Mouse (Mus musculus) midbrain, embryonic 12.5 days (tissue): ENCODE data around the gene Hist1h1b. TPM values are rescaled to one million over a fixed set of nuclear protein-coding genes. Genes with fewer than 3 reads are reported as not detected.
"Not testable (repeated sequence)": the region's sequence is repeated elsewhere in the genome, so short reads cannot be mapped to it uniquely, and the experiment has no call there.

Experiments used
- ATAC-seq: fragments of 200-750 bp; cut with Nextera tagmentation; 2 replicates; pipeline ENCODE4 v1.8.0; 2017; ENCODE audit warnings: low read depth, moderate TSS enrichment, moderate library complexity; ENCODE audit not compliant: low FRiP score
- H3K27ac ChIP-seq: fragments of 300-500 bp; sonication (generic); replicated peaks from 2 replicates; pipeline ENCODE4 v1.5.1; 2016; ENCODE audit warnings: mild to moderate bottlenecking
- H3K27me3 ChIP-seq: fragments of 300-500 bp; sonication (generic); 2 replicates; pipeline ENCODE4 v1.6.1; 2016; ENCODE audit warnings: mild to moderate bottlenecking
- H3K36me3 ChIP-seq: fragments of 300-500 bp; sonication (generic); 2 replicates; pipeline ENCODE4 v1.6.1; 2016
- H3K4me1 ChIP-seq: fragments of 300-500 bp; sonication (generic); 2 replicates; pipeline ENCODE4 v1.6.1; 2016
- H3K4me2 ChIP-seq: fragments of 300-500 bp; sonication (generic); replicated peaks from 2 replicates; pipeline ENCODE4 v1.6.1; 2016; ENCODE audit warnings: mild to moderate bottlenecking, moderate library complexity
- H3K4me3 ChIP-seq: fragments of 300-500 bp; sonication (generic); 2 replicates; pipeline ENCODE4 v1.5.1; 2016; ENCODE audit warnings: mild to moderate bottlenecking
- H3K9ac ChIP-seq: fragments of 300-500 bp; sonication (generic); replicated peaks from 2 replicates; pipeline ENCODE4 v1.6.1; 2016; ENCODE audit warnings: mild to moderate bottlenecking, moderate library complexity
- H3K9me3 ChIP-seq: fragments of 300-500 bp; sonication (generic); 2 replicates; pipeline ENCODE4 v1.6.1; 2016; ENCODE audit warnings: mild to moderate bottlenecking
- WGBS: fragments of 180-500 bp; shearing (Covaris S2); methylation state at CpG from one replicate; pipeline ENCODE4 v1.1.7; 2016; 5-methylcytosine and 5-hydroxymethylcytosine counted together
- polyA plus RNA-seq: library from polyadenylated mRNA; unstranded; fragments of >200 nt; fragmentation: Nextera tagmentation; extraction: Ambion mirVana; gene quantifications from 2 replicates; pipeline ENCODE4 v1.2.1, GENCODE M21; 2016

Hist1h1b gene
- polyA plus RNA-seq, 1 experiment from 2014 or later, result 37.6 TPM

DNA sequence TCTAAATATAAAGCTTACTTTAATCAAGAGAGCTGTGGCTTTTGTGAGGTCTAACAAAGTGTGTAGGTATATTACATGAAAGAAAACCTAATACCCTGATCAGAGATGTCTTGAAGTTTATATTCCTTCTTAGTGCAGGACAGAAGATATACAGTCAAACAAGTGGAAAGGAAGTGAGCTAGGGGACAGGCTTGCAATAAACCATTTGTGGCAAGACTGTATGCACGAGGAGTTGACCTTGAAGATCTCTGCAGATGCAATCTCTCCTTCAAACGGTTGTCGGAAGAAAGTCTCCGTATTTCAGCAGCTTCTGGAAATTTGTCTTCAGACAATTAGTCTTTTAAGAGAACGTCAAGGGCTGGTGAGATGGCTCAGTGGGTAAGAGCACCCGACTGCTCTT, 9.5 kb upstream of the Hist1h1b start:
- no peak for ATAC-seq
- Histone ChIP-seq H3K4me1 (peaks cover 24% of the 10 kb centered on the region), H3K4me2 (no peak overlapping the region), H3K27me3 (no peaks in the 10 kb centered on the region), H3K9ac (no peak overlapping the region), H3K36me3 (no peaks in the 10 kb centered on the region), H3K4me3 (no peak overlapping the region), H3K27ac (no peak overlapping the region), H3K9me3 (no peaks in the 10 kb centered on the region)
- 55% methylated on average over 6 of the region's 6 CpGs for WGBS

DNA sequence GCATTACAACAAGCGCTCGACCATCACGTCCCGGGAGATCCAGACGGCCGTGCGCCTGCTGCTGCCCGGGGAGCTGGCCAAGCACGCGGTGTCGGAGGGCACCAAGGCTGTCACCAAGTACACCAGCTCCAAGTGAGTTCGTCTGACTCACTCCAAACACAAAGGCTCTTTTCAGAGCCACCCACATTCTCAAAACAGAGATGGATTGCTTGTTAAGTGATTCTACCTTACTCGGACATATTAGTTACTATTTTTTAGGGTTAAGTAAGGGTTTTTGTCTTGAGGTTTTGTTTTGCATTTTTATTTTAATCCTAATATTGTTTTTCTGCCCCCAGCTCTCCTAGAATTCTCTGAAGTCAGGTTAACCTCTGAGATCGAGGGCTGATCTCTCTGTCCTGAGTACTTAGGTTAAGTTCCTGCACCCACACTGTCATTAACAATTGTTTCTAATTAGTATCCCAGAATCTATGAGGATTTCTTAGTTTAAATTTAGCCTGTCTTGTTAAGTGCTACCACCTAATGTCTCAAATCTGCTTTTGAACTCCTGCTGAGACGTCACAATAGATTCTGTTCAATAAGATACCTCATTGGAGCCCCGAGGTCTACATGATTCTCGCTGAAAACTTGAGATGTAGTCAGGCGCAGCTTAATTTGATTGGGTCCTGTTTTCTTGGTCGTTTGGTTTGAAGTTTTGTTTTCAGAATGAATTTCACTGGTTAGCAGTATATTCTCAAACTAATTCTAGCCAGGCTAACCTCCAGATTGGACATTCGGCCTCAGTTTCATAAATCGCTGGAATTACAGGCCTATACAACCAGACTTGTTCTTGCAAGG, 7.6 kb upstream of the Hist1h1b start:
- peak overlapping the region; percentile 50 for H3K4me2 ChIP-seq
- H3K36me3 ChIP-seq, result no peaks in the 10 kb centered on the region
- H3K27ac ChIP-seq, result peak overlapping the region; percentile 82
- H3K4me1 ChIP-seq, result peaks cover 32% of the 10 kb centered on the region
- peak overlapping the region; percentile 21; the same call in 1 of the 2 replicates for H3K4me3 ChIP-seq
- peak overlapping the region; percentile 41; the same call in 1 of the 2 replicates for H3K9ac ChIP-seq
- no peak for ATAC-seq
- H3K27me3 ChIP-seq, result no peaks in the 10 kb centered on the region
- no peaks in the 10 kb centered on the region for H3K9me3 ChIP-seq
- WGBS, result 10% methylated on average over 17 of the region's 21 CpGs

DNA sequence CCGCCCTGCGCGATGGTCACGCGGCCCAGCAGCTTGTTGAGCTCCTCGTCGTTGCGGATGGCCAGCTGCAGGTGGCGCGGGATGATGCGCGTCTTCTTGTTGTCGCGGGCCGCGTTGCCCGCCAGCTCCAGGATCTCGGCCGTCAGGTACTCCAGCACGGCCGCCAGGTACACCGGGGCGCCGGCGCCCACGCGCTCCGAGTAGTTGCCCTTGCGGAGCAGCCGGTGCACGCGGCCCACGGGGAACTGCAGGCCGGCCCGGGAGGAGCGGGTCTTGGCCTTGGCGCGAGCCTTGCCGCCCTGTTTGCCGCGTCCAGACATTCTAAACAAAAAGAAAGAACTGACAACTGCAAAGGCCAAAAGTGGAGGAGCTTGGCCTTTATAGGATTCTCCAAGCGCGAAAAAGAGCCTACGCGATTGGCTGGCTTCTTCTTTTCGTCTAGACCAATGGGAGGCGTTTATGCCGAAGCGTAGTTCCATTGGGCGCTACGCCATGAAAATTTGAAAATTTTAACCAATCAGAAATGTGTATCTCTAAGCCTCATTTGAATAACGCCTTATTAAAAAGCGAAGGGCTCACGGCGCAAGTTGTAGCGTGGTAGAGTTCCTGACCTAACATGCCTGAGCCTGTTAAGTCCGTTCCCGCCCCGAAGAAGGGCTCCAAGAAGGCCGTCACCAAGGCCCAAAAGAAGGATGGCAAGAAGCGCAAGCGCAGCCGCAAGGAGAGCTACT, 6.6 kb upstream of the Hist1h1b start, which contains the start of the genes Hist1h2an and Hist1h2bp:
Gene Hist1h2an, minus strand, starts transcription at position 320 of the 731 bp plus-strand sequence.
Gene Hist1h2bp, plus strand, starts transcription at position 563 of the 731 bp plus-strand sequence.
- H3K27me3 ChIP-seq, H3K9me3 ChIP-seq, H3K36me3 ChIP-seq: not testable (repeated sequence)
- Histone ChIP-seq H3K9ac (peak within 1 kb of the TSS; percentile 49), H3K4me1 (peaks cover 39% of the 10 kb centered on the region), H3K4me2 (peak within 1 kb of the TSS; percentile 50), H3K27ac (peak within 1 kb of the TSS; percentile 85), H3K4me3 (peak within 1 kb of the TSS; percentile 38)
- peak; percentile 95 for ATAC-seq
- under 1% methylated on average over 38 of the region's 63 CpGs for WGBS

DNA sequence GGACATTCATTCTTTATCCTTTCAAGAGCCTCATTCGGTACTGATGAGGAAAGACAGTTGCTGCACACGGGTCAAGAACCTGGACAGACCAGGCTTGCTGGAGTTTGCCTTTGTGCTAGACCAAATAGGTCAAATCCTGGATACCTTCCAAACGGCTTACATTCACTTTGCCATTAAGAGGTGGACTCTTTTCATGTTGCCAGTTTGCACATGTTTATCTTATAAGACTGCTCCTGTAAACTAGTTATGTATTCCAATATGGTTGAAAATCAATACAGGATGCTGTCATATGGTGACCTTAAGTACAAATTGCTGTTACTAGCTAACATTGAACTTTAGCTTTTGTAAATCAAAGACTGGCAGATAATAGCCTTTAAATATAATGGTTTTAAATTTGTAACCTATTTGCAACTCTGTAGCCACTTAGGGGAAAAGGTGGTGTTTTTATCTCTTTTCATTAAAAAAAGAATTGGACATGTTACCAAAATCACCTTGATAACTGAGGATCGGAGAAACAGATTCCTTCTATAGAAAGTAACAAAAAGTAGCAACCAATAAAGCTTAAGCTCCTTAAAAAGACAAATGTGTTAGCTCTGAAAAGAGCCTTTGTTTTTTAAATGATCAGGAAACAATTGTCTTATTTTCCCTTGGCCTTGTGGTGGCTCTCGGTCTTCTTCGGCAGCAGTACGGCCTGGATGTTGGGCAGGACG, 5.9 kb upstream of the Hist1h1b start:
- Histone ChIP-seq H3K4me2 (peak overlapping the region; percentile 50), H3K4me3 (peak overlapping the region; percentile 38), H3K9ac (peak overlapping the region; percentile 49), H3K4me1 (peaks cover 39% of the 10 kb centered on the region), H3K27me3 (no peaks in the 10 kb centered on the region), H3K27ac (peak overlapping the region; percentile 85), H3K9me3 (no peaks in the 10 kb centered on the region), H3K36me3 (no peaks in the 10 kb centered on the region)
- ATAC-seq, result no peak
- WGBS, result 3% methylated on average over 8 of the region's 8 CpGs

DNA sequence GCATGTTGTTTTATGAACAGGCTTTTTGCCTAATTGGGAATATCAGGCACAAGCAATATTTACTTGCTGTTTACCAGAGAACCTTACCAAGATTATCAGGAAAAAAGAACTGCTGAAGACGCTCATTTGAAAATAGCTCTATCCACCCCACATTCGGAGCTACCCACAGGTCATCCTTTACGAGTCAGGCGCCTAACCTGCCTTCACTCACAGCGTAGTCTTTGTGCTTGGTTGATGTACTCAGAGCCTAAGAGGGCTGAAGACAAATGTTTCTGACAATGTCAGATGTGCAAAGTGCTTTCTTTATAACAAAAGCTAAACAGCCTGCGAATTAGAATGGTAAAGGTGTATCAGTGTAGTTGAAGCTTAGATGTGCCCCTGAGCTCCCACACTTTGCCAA, 3.9 kb upstream of the Hist1h1b start:
- Histone ChIP-seq H3K4me2 (peak overlapping the region; percentile 68), H3K4me1 (peaks cover 47% of the 10 kb centered on the region), H3K9ac (peak overlapping the region; percentile 46), H3K4me3 (0 out of 2 replicates have a peak overlapping the region, but pooled peaks have one; percentile 47), H3K9me3 (no peaks in the 10 kb centered on the region), H3K27ac (peak overlapping the region; percentile 83), H3K36me3 (no peaks in the 10 kb centered on the region), H3K27me3 (no peaks in the 10 kb centered on the region)
- WGBS, result 20% methylated on average over 6 of the region's 6 CpGs
- ATAC-seq, result no peak

DNA sequence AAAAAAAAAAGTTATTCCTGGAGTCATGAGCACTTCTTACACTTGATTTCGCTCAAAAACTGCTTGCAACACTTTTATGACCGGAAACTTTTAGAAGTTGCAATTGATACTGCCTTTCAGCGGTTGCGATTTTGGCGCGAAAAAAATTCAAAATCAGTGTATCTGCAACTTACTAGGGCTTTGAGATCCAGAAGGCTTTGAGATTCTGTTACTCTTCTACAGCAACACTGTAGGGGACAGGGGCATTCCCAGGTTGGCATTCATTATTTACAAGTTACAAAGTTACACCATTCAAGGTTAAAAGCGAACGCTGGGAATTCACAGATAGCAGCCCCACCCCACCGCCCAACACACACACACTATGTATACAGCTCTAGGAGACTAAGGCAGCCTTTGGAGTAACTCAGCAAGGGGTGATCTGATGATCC, 3.3 kb upstream of the Hist1h1b start:
- Histone ChIP-seq H3K9ac (peak overlapping the region; percentile 46), H3K27ac (peak overlapping the region; percentile 83), H3K27me3 (no peaks in the 10 kb centered on the region), H3K4me2 (peak overlapping the region; percentile 68), H3K4me1 (peaks cover 47% of the 10 kb centered on the region), H3K9me3 (no peaks in the 10 kb centered on the region), H3K36me3 (no peaks in the 10 kb centered on the region), H3K4me3 (peak overlapping the region; percentile 47)
- WGBS, result 3% methylated on average over 9 of the region's 9 CpGs
- ATAC-seq, result no peak

DNA sequence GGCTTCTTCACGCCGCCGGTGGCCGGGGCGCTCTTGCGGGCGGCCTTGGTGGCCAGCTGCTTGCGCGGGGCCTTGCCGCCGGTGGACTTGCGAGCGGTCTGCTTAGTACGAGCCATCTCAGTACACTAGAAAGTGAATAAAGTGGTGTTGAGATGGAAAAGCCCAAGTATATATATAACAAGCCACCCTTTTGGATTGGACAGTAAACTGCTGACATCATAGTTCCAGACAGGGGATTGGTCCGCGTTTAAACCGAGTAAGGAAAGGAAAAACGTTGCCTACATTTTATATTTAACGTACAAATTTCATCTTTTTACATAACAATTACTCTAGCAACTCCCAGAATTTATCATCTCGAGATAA, 2.8 kb upstream of the Hist1h1b start, which contains the start of gene Hist1h3i:
Gene Hist1h3i, minus strand, starts transcription at position 116 of the 363 bp plus-strand sequence.
- Histone ChIP-seq H3K4me2 (peak within 1 kb of the TSS; percentile 68), H3K9ac (peak within 1 kb of the TSS; percentile 66), H3K36me3 (no peaks in the 10 kb centered on the region), H3K9me3 (no peaks in the 10 kb centered on the region), H3K4me1 (peaks cover 42% of the 10 kb centered on the region), H3K27me3 (no peaks in the 10 kb centered on the region), H3K4me3 (peak within 1 kb of the TSS; percentile 47), H3K27ac (peak within 1 kb of the TSS; percentile 88)
- ATAC-seq, result peak; percentile 65
- under 1% methylated on average over 13 of the region's 20 CpGs for whole genome bisulfite sequencing

DNA sequence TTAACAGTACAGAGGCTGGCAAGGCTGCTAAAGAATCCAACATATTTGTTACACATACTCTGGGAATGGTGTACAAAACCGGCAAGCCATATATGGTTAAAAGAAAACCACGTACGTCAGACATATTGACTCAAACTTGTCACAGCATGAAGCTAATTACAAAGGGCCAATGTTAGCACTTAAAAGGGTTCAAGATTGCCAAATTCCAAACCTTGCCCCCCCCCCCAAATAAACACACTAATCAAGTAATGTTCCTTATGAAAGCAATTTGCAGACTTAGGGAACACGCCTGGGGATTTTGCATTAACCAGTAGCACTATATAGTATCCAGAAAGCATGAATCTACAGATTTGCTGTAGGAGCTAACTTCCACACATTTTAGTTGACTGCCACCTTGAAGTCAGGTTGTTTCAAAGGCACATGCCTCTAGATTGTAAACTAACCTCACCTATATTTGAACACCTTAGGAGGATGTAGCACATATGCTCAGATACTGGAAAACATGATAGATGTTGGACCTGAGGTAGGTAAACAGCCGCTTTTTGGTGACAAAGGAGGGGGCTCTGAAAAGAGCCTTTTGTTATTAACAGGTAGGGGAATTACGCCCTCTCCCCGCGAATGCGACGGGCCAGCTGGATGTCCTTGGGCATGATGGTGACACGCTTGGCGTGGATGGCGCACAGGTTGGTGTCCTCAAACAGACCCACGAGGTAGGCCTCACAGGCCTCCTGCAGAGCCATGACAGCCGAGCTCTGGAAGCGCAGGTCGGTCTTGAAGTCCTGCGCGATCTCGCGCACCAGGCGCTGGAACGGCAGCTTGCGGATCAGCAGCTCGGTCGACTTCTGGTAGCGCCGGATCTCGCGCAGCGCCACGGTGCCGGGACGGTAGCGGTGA, 2.2 kb upstream of the Hist1h1b start:
- H3K4me2 ChIP-seq, result peak overlapping the region; percentile 68
- peaks cover 38% of the 10 kb centered on the region for H3K4me1 ChIP-seq
- 1% methylated on average over 14 of the region's 35 CpGs for WGBS

DNA sequence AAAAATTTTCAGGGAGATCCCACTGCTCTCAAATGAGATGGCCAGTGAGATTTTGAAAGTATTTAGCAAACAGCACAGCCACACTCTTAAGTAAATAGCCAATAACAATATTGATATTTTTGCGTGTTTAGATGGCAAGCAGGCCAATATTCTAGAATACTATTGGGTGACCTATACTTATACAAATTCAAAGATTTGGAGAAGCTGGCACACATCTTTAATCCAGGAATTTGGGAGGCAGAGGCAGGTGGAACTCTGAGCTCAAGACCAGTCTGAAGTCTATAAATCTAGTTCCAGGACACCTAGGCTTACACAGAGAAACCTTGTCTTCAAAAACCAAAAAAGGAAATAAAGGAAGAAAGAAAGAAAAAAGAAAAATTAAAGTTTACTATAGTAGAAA, 1.2 kb upstream of the Hist1h1b start:
- H3K27me3 ChIP-seq, result no peaks in the 10 kb centered on the region
- no peaks in the 10 kb centered on the region for H3K36me3 ChIP-seq
- ATAC-seq, result no peak
- no peak overlapping the region for H3K4me2 ChIP-seq
- peak overlapping the region; percentile 35; the same call in 1 of the 2 replicates for H3K27ac ChIP-seq
- H3K9me3 ChIP-seq, result no peaks in the 10 kb centered on the region
- peaks cover 38% of the 10 kb centered on the region for H3K4me1 ChIP-seq
- H3K4me3 ChIP-seq, result no peak overlapping the region
- no peak overlapping the region for H3K9ac ChIP-seq
- WGBS, result 97% methylated on average over 1 of the region's 1 CpGs

More for the DNA sequence above, 2.2 kb upstream of the Hist1h1b start:
- H3K36me3 ChIP-seq, ATAC-seq, H3K27me3 ChIP-seq, H3K9me3 ChIP-seq: not testable (repeated sequence)
- H3K27ac ChIP-seq, result peak overlapping the region; percentile 88
- peak overlapping the region; percentile 66 for H3K9ac ChIP-seq
- peak overlapping the region; percentile 47 for H3K4me3 ChIP-seq

DNA sequence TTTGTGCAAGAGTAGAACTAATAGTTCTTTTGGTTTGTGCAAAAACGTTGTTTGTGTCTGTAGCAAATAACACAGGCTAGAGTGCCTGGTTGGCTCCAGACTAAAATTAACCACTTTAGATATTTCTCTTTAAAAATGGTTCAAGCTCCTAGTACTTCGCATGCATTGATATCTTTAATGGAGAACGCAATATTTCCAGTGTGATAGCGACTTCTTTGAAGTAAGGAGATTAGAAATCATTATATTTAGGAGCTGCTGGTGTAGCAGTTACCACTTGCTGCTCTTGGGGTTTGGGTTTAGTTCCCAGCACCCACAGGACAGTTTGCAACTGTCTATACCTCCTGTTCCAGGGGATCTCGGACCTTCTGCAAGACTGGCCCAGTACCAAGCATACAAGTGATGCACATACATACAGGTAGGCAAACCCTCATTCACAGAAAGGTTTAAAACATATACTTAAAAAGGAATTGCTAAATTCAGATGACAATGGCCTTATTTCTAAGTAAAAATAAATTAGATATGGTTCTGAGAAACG, 663 bp upstream of the Hist1h1b start:
- H3K4me2 ChIP-seq, result peak overlapping the region; percentile 90
- WGBS, result 42% methylated on average over 6 of the region's 6 CpGs
- no peaks in the 10 kb centered on the region for H3K36me3 ChIP-seq
- peaks cover 36% of the 10 kb centered on the region for H3K4me1 ChIP-seq
- no peaks in the 10 kb centered on the region for H3K9me3 ChIP-seq
- H3K27me3 ChIP-seq, result no peaks in the 10 kb centered on the region
- H3K27ac ChIP-seq, result peak overlapping the region; percentile 95
- H3K4me3 ChIP-seq, result peak overlapping the region; percentile 57; the same call in 1 of the 2 replicates
- H3K9ac ChIP-seq, result no peak overlapping the region
- no peak for ATAC-seq
